Mouse (Mus musculus): ENCODE data around the gene Padi1.

DNA sequence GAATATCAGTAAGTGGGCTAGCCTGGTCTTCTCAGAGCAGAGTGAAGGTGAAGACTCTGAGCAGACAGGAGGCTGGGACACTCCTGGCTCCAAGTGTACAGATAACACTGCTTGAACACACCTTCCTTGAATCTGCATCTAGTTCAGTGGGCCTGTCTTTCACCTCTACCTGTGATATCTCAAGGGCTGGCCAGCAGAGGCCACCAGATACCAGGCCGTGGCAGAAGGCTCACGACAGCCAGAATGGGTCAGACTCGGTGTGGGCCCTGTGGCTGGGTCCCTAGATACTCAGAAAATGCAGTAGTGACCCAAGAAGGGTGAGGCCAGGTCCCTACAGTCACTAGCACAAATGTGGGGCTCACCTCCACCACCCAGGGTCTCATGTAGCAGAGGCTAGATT lies 18.3 kb downstream of the Padi1 start:
- TF ChIP-seq CTCF (conservative IDR thresholded peaks at IDR 0.05; ENCODE audit: low read length) (no peak), POU5F1 (IDR thresholded peaks at IDR 0.05; ENCODE audit: borderline replicate concordance, low read length) (no peak)
